Mouse (Mus musculus): Measurements from ENCODE around the gene H2-Aa. TPM values are rescaled to one million over a fixed set of nuclear protein-coding genes. Genes with fewer than 3 reads are reported as not detected.

The H2-Aa gene
- polyA plus RNA-seq, 1 experiment from 2014 or later = 0.20 TPM

- H3K4me2 ChIP-seq = no peak overlapping the region
- H3K27ac ChIP-seq (ENCODE audit: poor library complexity, severe bottlenecking) = no peak overlapping the region
- no peak for ATAC-seq (ENCODE audit: insufficient number of reproducible peaks, low FRiP score)
- H3K4me1 ChIP-seq (replicated peaks) = no peaks in the 10 kb centered on the region
- H3K9me3 ChIP-seq (replicated peaks) = no peaks in the 10 kb centered on the region
- H3K4me3 ChIP-seq = no peak overlapping the region
- H3K27me3 ChIP-seq (replicated peaks) = peaks cover 10% of the 10 kb centered on the region
- no peak overlapping the region for H3K9ac ChIP-seq
- no peaks in the 10 kb centered on the region for H3K36me3 ChIP-seq
- 35% methylated on average over 4 of the region's 4 CpGs for WGBS
These were observed 1.8 kb downstream of the H2-Aa start for GRCm38 (mm10) chr17:34285848-34286247.

- no peaks in the 10 kb centered on the region for H3K36me3 ChIP-seq
- no peaks in the 10 kb centered on the region for H3K4me1 ChIP-seq (replicated peaks)
- ATAC-seq (ENCODE audit: insufficient number of reproducible peaks, low FRiP score) = no peak
- WGBS = 61% methylated on average over 4 of the region's 4 CpGs
- peaks cover 15% of the 10 kb centered on the region for H3K27me3 ChIP-seq (replicated peaks)
- no peak overlapping the region for H3K4me2 ChIP-seq
- H3K27ac ChIP-seq (ENCODE audit: poor library complexity, severe bottlenecking) = no peak overlapping the region
- H3K4me3 ChIP-seq = no peak overlapping the region
- H3K9me3 ChIP-seq (replicated peaks) = no peaks in the 10 kb centered on the region
- H3K9ac ChIP-seq = no peak overlapping the region
These were observed 2.3 kb downstream of the H2-Aa start for GRCm38 (mm10) chr17:34285371-34285770.

GRCm38 (mm10) chr17:34281836-34282235 is 5.8 kb downstream of the H2-Aa start:
- 55% methylated on average over 1 of the region's 1 CpGs for WGBS
- ATAC-seq (ENCODE audit: insufficient number of reproducible peaks, low FRiP score) = no peak
- no peak overlapping the region for H3K27ac ChIP-seq (ENCODE audit: poor library complexity, severe bottlenecking)
- peaks cover 19% of the 10 kb centered on the region for H3K27me3 ChIP-seq (replicated peaks)
- H3K4me2 ChIP-seq = no peak overlapping the region
- no peaks in the 10 kb centered on the region for H3K36me3 ChIP-seq
- no peak overlapping the region for H3K9ac ChIP-seq
- no peaks in the 10 kb centered on the region for H3K4me1 ChIP-seq (replicated peaks)
- no peak overlapping the region for H3K4me3 ChIP-seq
- H3K9me3 ChIP-seq (replicated peaks) = 0 out of 2 replicates have a peak, but pooled peaks cover 3% of the 10 kb centered on the region

GRCm38 (mm10) chr17:34280499-34281038 is 7.1 kb downstream of the H2-Aa start:
- Histone ChIP-seq H3K36me3 (no peaks in the 10 kb centered on the region), H3K4me2 (no peak overlapping the region), H3K9me3 (replicated peaks) (0 out of 2 replicates have a peak, but pooled peaks cover 3% of the 10 kb centered on the region), H3K27me3 (replicated peaks) (peaks cover 16% of the 10 kb centered on the region), H3K4me3 (no peak overlapping the region), H3K9ac (no peak overlapping the region), H3K27ac (ENCODE audit: poor library complexity, severe bottlenecking) (no peak overlapping the region), H3K4me1 (replicated peaks) (no peaks in the 10 kb centered on the region)
- WGBS = 71% methylated on average over 1 of the region's 1 CpGs
- peak; percentile 33; the same call in 1 of the 2 replicates for ATAC-seq (ENCODE audit: insufficient number of reproducible peaks, low FRiP score)

DNA sequence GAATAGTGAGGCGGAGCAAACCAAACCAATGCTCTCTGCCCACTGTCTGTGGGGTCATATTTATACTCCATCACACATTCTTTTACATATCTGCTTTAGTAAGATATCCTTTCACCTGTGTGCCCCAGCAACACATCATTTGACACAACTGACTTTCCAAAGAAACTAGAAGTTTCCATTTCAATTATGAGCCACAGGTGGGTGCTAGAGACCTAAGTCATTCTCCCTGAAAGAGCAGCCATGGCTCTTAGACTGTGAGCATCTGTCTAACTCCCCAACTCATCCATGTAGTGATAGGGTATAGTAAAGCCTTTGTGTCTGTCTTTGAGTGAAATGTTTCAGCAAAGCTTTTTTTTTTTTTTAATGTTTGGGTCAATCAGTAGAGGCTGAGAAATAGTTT is 15.5 kb downstream of the H2-Aa start:
- H3K27ac ChIP-seq (ENCODE audit: poor library complexity, severe bottlenecking) = no peak overlapping the region
- peaks cover 16% of the 10 kb centered on the region for H3K27me3 ChIP-seq (replicated peaks)
- no peaks in the 10 kb centered on the region for H3K36me3 ChIP-seq
- ATAC-seq (ENCODE audit: insufficient number of reproducible peaks, low FRiP score) = no peak
- no peaks in the 10 kb centered on the region for H3K4me1 ChIP-seq (replicated peaks)
- no peak overlapping the region for H3K4me2 ChIP-seq
- H3K9ac ChIP-seq = no peak overlapping the region
- 0 out of 2 replicates have a peak, but pooled peaks cover under 1% of the 10 kb centered on the region for H3K9me3 ChIP-seq (replicated peaks)
- 86% methylated on average over 1 of the region's 1 CpGs for WGBS
- H3K4me3 ChIP-seq = no peak overlapping the region

DNA sequence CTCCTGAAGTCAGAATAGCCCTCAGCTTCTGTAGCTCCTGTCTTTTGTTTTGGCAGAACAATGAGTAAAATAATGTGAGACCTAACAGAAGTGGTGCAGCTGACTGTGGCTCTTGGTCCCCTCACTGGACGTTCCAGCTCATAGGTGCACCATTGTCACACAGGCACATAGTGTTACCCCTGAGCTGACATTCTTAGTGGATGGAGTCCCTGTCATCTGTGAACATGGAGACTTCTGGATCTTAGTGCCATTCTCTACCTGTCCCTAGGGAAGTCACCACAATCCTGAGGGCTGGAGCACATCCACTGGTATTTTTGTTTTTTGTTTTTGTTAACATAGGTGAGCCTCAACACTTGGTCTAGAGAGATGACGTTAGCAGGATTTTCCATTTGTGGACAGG is 16.7 kb downstream of the H2-Aa start:
- Histone ChIP-seq H3K4me1 (replicated peaks) (no peaks in the 10 kb centered on the region), H3K4me2 (no peak overlapping the region), H3K36me3 (no peaks in the 10 kb centered on the region), H3K27ac (ENCODE audit: poor library complexity, severe bottlenecking) (no peak overlapping the region), H3K9me3 (replicated peaks) (no peaks in the 10 kb centered on the region), H3K27me3 (replicated peaks) (peaks cover 20% of the 10 kb centered on the region), H3K4me3 (no peak overlapping the region), H3K9ac (no peak overlapping the region)
- no peak for ATAC-seq (ENCODE audit: insufficient number of reproducible peaks, low FRiP score)
- WGBS = 71% methylated on average over 2 of the region's 2 CpGs

GRCm38 (mm10) chr17:34270230-34270629 is 17.4 kb downstream of the H2-Aa start:
- no peak overlapping the region for H3K9ac ChIP-seq
- no peak for ATAC-seq (ENCODE audit: insufficient number of reproducible peaks, low FRiP score)
- no peak overlapping the region for H3K4me3 ChIP-seq
- no peaks in the 10 kb centered on the region for H3K36me3 ChIP-seq
- H3K4me1 ChIP-seq (replicated peaks) = peaks cover 1% of the 10 kb centered on the region; the same call in 1 of the 2 replicates
- H3K27me3 ChIP-seq (replicated peaks) = peaks cover 23% of the 10 kb centered on the region
- no peak overlapping the region for H3K4me2 ChIP-seq
- no peak overlapping the region for H3K27ac ChIP-seq (ENCODE audit: poor library complexity, severe bottlenecking)
- 77% methylated on average over 2 of the region's 2 CpGs for WGBS
- no peaks in the 10 kb centered on the region for H3K9me3 ChIP-seq (replicated peaks)

DNA sequence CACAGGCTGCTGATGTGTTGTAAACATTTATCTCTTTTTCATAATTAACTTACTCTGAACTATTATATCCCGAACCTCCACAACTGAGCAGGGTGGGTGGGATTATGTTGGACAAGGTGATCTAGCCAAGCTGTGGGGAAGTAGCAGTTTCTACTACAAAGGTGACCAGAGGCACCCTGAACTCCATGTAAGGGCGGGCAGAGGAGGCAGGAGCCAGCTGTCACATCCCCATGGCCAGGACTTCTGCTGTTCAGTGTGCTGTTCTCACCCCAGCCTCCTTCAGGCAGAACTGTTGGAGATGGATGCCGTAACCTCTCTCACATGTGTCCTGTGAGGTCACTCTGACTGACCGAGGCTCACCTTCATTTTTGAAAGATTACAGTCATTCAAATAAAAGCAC is 17.8 kb downstream of the H2-Aa start:
- peaks cover 5% of the 10 kb centered on the region for H3K4me1 ChIP-seq (replicated peaks)
- ATAC-seq (ENCODE audit: insufficient number of reproducible peaks, low FRiP score) = no peak
- no peak overlapping the region for H3K9ac ChIP-seq
- no peaks in the 10 kb centered on the region for H3K36me3 ChIP-seq
- 66% methylated on average over 4 of the region's 4 CpGs for WGBS
- peaks cover 27% of the 10 kb centered on the region for H3K27me3 ChIP-seq (replicated peaks)
- H3K4me3 ChIP-seq = no peak overlapping the region
- no peaks in the 10 kb centered on the region for H3K9me3 ChIP-seq (replicated peaks)
- H3K4me2 ChIP-seq = no peak overlapping the region
- no peak overlapping the region for H3K27ac ChIP-seq (ENCODE audit: poor library complexity, severe bottlenecking)

- Histone ChIP-seq H3K36me3 (no peaks in the 10 kb centered on the region), H3K27me3 (replicated peaks) (peaks cover 28% of the 10 kb centered on the region), H3K9me3 (replicated peaks) (no peaks in the 10 kb centered on the region), H3K4me1 (replicated peaks) (peaks cover 11% of the 10 kb centered on the region), H3K4me2 (no peak overlapping the region), H3K27ac (ENCODE audit: poor library complexity, severe bottlenecking) (no peak overlapping the region), H3K4me3 (no peak overlapping the region), H3K9ac (no peak overlapping the region)
- WGBS = 76% methylated on average over 2 of the region's 2 CpGs
- ATAC-seq (ENCODE audit: insufficient number of reproducible peaks, low FRiP score) = no peak
These were observed 18.9 kb downstream of the H2-Aa start for GRCm38 (mm10) chr17:34268748-34269147.

- H3K36me3 ChIP-seq = no peaks in the 10 kb centered on the region
- ATAC-seq (ENCODE audit: insufficient number of reproducible peaks, low FRiP score) = no peak
- H3K9ac ChIP-seq = no peak overlapping the region
- 63% methylated on average over 2 of the region's 2 CpGs for WGBS
- H3K4me2 ChIP-seq = no peak overlapping the region
- peaks cover 28% of the 10 kb centered on the region for H3K27me3 ChIP-seq (replicated peaks)
- H3K4me3 ChIP-seq = no peak overlapping the region
- no peaks in the 10 kb centered on the region for H3K9me3 ChIP-seq (replicated peaks)
- H3K27ac ChIP-seq (ENCODE audit: poor library complexity, severe bottlenecking) = no peak overlapping the region
- H3K4me1 ChIP-seq (replicated peaks) = peaks cover 14% of the 10 kb centered on the region
These were observed 19.4 kb downstream of the H2-Aa start for GRCm38 (mm10) chr17:34268262-34268661.

GRCm38 (mm10) chr17:34264452-34265351 is 22.9 kb downstream of the H2-Aa start:
- Histone ChIP-seq H3K27ac (ENCODE audit: poor library complexity, severe bottlenecking) (no peak overlapping the region), H3K36me3 (no peaks in the 10 kb centered on the region), H3K4me1 (replicated peaks) (peaks cover 14% of the 10 kb centered on the region), H3K9me3 (replicated peaks) (no peaks in the 10 kb centered on the region), H3K4me3 (peak overlapping the region; percentile 63), H3K4me2 (peak overlapping the region; percentile 99), H3K27me3 (replicated peaks) (peaks cover 35% of the 10 kb centered on the region), H3K9ac (peak overlapping the region; percentile 77)
- under 1% methylated on average over 93 of the region's 93 CpGs for WGBS
- peak; percentile 25; the same call in 1 of the 2 replicates for ATAC-seq (ENCODE audit: insufficient number of reproducible peaks, low FRiP score)
